Mouse (Mus musculus) central nervous system, embryonic 18 days (tissue): ENCODE data around the gene Tmem101. TPM values are rescaled to one million over a fixed set of nuclear protein-coding genes. Genes with fewer than 3 reads are reported as not detected.

ENCODE experiments used
- polyA plus RNA-seq: library from polyadenylated mRNA; depleted of rRNA; stranded (reverse); fragments of >200 nt; gene quantifications from 2 replicates; pipeline ENCODE4 v1.2.3, GENCODE M21; 2012; rRNA removed

Gene Tmem101
- polyA plus RNA-seq = 35.4 and 38.9 TPM in 2 replicates

GRCm38 (mm10) chr11:102156039-102156785 lies at the start of gene Tmem101:
Tmem101 (minus strand) TSS chr11:102156404.

GRCm38 (mm10) chr11:102189461-102190436 lies 33.5 kb upstream of the Tmem101 start, which contains the start of gene G6pc3:
G6pc3 (plus strand) TSS chr11:102189620.

GRCm38 (mm10) chr11:102184646-102185495 lies 28.7 kb upstream of the Tmem101 start, which contains the start of gene Lsm12:
Lsm12 (minus strand) TSS chr11:102185296.

GRCm38 (mm10) chr11:102145471-102146001 lies 10.7 kb downstream of the Tmem101 start, which contains the start of gene Nags:
Nags (plus strand) TSS chr11:102145513.

GRCm38 (mm10) chr11:102107732-102108131 lies 48.5 kb downstream of the Tmem101 start, which contains the start of gene Pyy:
Pyy (minus strand) TSS chr11:102107832.

Other genes with a start within 250 kb of the Tmem101 start
- gene Sost, start 189.4 kb downstream of the Tmem101 start, polyA plus RNA-seq = 0.10 and 0.47 TPM in 2 replicates
- not detected in 2 replicates for gene Cfap97d1, start 172.1 kb downstream of the Tmem101 start, polyA plus RNA-seq
- gene Dusp3, start 169.4 kb downstream of the Tmem101 start, polyA plus RNA-seq = 23.8 and 25.5 TPM in 2 replicates
- gene Mpp3, start 127.9 kb downstream of the Tmem101 start, polyA plus RNA-seq = 53.8 and 59.3 TPM in 2 replicates
- gene Cd300lg, start 114.9 kb downstream of the Tmem101 start, polyA plus RNA-seq = 0.12 and 0.24 TPM in 2 replicates
- gene Mpp2, start 67.9 kb downstream of the Tmem101 start, polyA plus RNA-seq = 46.0 and 51.6 TPM in 2 replicates
- gene Ppy, start 55.1 kb downstream of the Tmem101 start, polyA plus RNA-seq = not detected in 2 replicates
- gene Pyy, start 48.6 kb downstream of the Tmem101 start, polyA plus RNA-seq = 1.9 TPM in 1 of 2 replicates, not detected in the other
- gene Nags, start 10.9 kb downstream of the Tmem101 start, polyA plus RNA-seq = 0.08 and 0.16 TPM in 2 replicates
- 39.0 and 39.7 TPM in 2 replicates for gene Lsm12, start 28.9 kb upstream of the Tmem101 start, polyA plus RNA-seq
- gene G6pc3, start 33.2 kb upstream of the Tmem101 start, polyA plus RNA-seq = 50.9 and 52.7 TPM in 2 replicates
- 94.4 and 132 TPM in 2 replicates for gene Hdac5, start 73.8 kb upstream of the Tmem101 start, polyA plus RNA-seq
- 2.3 and 2.4 TPM in 2 replicates for gene BC030867, start 92.5 kb upstream of the Tmem101 start, polyA plus RNA-seq
- 1.0 and 1.2 TPM in 2 replicates for gene Asb16, start 112.3 kb upstream of the Tmem101 start, polyA plus RNA-seq
- gene Tmub2, start 128.5 kb upstream of the Tmem101 start, polyA plus RNA-seq = 77.8 and 79.8 TPM in 2 replicates
- gene Atxn7l3, start 140.2 kb upstream of the Tmem101 start, polyA plus RNA-seq = 106 and 114 TPM in 2 replicates
- 68.0 and 70.0 TPM in 2 replicates for gene Ubtf, start 163.3 kb upstream of the Tmem101 start, polyA plus RNA-seq
- 0.25 TPM in 2 replicates for gene Slc4a1, start 209.8 kb upstream of the Tmem101 start, polyA plus RNA-seq
- 256 and 280 TPM in 2 replicates for gene Rundc3a, start 237.0 kb upstream of the Tmem101 start, polyA plus RNA-seq